Comparison of ENCODE assay signal across 9 mouse cellular contexts in the genomic region with DNA sequence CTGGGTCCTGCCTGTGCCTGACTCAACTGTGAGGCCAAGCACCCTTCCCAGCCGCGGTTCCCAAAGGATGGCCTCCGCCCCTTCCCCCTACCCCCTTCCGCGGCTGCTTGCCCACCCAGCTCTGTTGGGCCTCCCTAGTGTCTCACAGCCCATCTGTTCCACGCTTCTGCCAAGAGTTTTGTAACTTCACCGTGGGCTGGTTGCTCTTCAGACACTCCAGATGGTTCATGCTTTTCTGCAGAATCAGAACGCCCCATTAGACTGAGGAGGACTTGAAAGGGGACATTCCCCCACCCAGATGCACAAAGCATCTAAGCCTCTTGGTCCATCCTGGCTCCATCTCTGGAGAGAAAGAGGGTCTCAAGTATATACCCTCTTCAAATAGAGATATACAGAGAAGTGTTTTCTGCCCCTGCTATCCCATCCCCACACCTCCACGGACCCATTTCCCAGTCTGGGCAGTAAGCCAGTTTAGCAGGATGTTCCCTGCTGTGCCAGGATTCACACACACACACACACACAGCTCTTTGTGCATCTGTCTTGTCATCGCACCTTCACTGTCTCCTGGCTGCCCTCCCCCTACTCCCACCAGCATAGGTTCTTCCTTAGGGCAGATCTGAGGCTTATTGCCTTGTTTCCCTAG. TPM values are rescaled to one million over a fixed set of nuclear protein-coding genes. Genes with fewer than 3 reads are reported as not detected.
A peak's percentile ranks its signal among the peaks of the same experiment; 100 is the strongest.
DNase-seq lines count a peak whose midpoint lies in the region; ATAC-seq lines count a peak whose summit lies in the region.
"Had no signal": no experiment of that assay in that cellular context is flagged by ENCODE, and none has a peak within 500 bp of the region (broad histone marks: within the 10 kb centered on the region; RNA-seq: fewer than 3 reads in every experiment).

No protein-coding gene starts in this region.

- no peak for DNase-seq in midbrain, embryonic 14.5 days
- peak; percentile 47 for DNase-seq in heart, postnatal 25 days (ENCODE audit: low spot score)
- DNase-seq in embryo, embryonic 9.5 days (ENCODE audit: extremely low spot score) = no peak
- no peak for DNase-seq in kidney, adult 18-20 months
- no peak for DNase-seq in adrenal gland, postnatal 14 days

- H3K9ac ChIP-seq in midbrain, embryonic 13.5 days (replicated peaks) = no peak overlapping the region
- no peak overlapping the region for H3K9ac ChIP-seq in midbrain, embryonic 14.5 days (replicated peaks; ENCODE audit: low read length)
- no peak overlapping the region for H3K9ac ChIP-seq in forebrain, embryonic 12.5 days
- no peak overlapping the region for H3K9ac ChIP-seq in lung, embryonic 16.5 days (ENCODE audit: low read length)
- H3K9ac ChIP-seq: liver, embryonic 14.5 days had no signal

- no peak overlapping the region for H3K4me2 ChIP-seq in midbrain, embryonic 13.5 days (replicated peaks)
- no peak overlapping the region for H3K4me2 ChIP-seq in midbrain, embryonic 14.5 days (ENCODE audit: low read length)
- H3K4me2 ChIP-seq in forebrain, embryonic 12.5 days = no peak overlapping the region
- H3K4me2 ChIP-seq in lung, embryonic 16.5 days (ENCODE audit: low read depth, low read length) = no peak overlapping the region

- ATAC-seq in midbrain, embryonic 13.5 days = peak; percentile 53; the same call in 1 of the 2 replicates
- ATAC-seq in midbrain, embryonic 14.5 days (ENCODE audit: low FRiP score, low TSS enrichment) = no peak
- peak; percentile 27; the same call in 1 of the 2 replicates for ATAC-seq in forebrain, embryonic 12.5 days (ENCODE audit: low FRiP score)
- ATAC-seq in lung, embryonic 16.5 days (ENCODE audit: low read depth) = peak; percentile 75

- H3K4me1 ChIP-seq in midbrain, embryonic 13.5 days (replicated peaks) = 0 out of 2 replicates have a peak, but pooled peaks cover 3% of the 10 kb centered on the region
- no peaks in the 10 kb centered on the region for H3K4me1 ChIP-seq in midbrain, embryonic 14.5 days (ENCODE audit: control insufficient read depth, insufficient read depth, low read length)
- H3K4me1 ChIP-seq in forebrain, embryonic 12.5 days = peaks cover 2% of the 10 kb centered on the region; the same call in 1 of the 2 replicates
- peaks cover 6% of the 10 kb centered on the region for H3K4me1 ChIP-seq in lung, embryonic 16.5 days (replicated peaks; ENCODE audit: control insufficient read depth, insufficient read depth, low read length)

- no peak overlapping the region for H3K27ac ChIP-seq in midbrain, embryonic 13.5 days
- H3K27ac ChIP-seq in midbrain, embryonic 14.5 days (replicated peaks; ENCODE audit: low read depth, low read length) = no peak overlapping the region
- H3K27ac ChIP-seq in forebrain, embryonic 12.5 days = peak overlapping the region; percentile 26; the same call in 1 of the 2 replicates
- H3K27ac ChIP-seq in lung, embryonic 16.5 days (ENCODE audit: low read length) = no peak overlapping the region
- H3K27ac ChIP-seq: liver, embryonic 14.5 days had no signal

- H3K36me3 ChIP-seq in midbrain, embryonic 13.5 days = peaks cover 14% of the 10 kb centered on the region
- peaks cover 7% of the 10 kb centered on the region; the same call in 1 of the 2 replicates for H3K36me3 ChIP-seq in midbrain, embryonic 14.5 days (ENCODE audit: control insufficient read depth, insufficient read depth, low read length)
- H3K36me3 ChIP-seq in forebrain, embryonic 12.5 days (replicated peaks) = no peaks in the 10 kb centered on the region
- no peaks in the 10 kb centered on the region for H3K36me3 ChIP-seq in lung, embryonic 16.5 days (ENCODE audit: control insufficient read depth, insufficient read depth, low read length)

- no peak overlapping the region for H3K4me3 ChIP-seq in midbrain, embryonic 13.5 days (replicated peaks)
- H3K4me3 ChIP-seq in midbrain, embryonic 14.5 days (replicated peaks; ENCODE audit: low read depth, low read length) = no peak overlapping the region
- H3K4me3 ChIP-seq in forebrain, embryonic 12.5 days (replicated peaks) = no peak overlapping the region
- H3K4me3 ChIP-seq in lung, embryonic 16.5 days (ENCODE audit: low read length) = no peak overlapping the region

- intact Hi-C loops in heart, postnatal 25 days (cut with DNase I) = no loop called here

- H3K9me3 ChIP-seq in midbrain, embryonic 13.5 days = no peaks in the 10 kb centered on the region
- no peaks in the 10 kb centered on the region for H3K9me3 ChIP-seq in midbrain, embryonic 14.5 days (ENCODE audit: control insufficient read depth, low read length)
- no peaks in the 10 kb centered on the region for H3K9me3 ChIP-seq in forebrain, embryonic 12.5 days
- H3K9me3 ChIP-seq in lung, embryonic 16.5 days (ENCODE audit: control insufficient read depth, low read length) = no peaks in the 10 kb centered on the region

- H3K27me3 ChIP-seq in midbrain, embryonic 13.5 days = no peaks in the 10 kb centered on the region
- H3K27me3 ChIP-seq in midbrain, embryonic 14.5 days (ENCODE audit: control insufficient read depth, insufficient read depth, low read length) = no peaks in the 10 kb centered on the region
- H3K27me3 ChIP-seq in forebrain, embryonic 12.5 days = no peaks in the 10 kb centered on the region
- no peaks in the 10 kb centered on the region for H3K27me3 ChIP-seq in lung, embryonic 16.5 days (ENCODE audit: control insufficient read depth, insufficient read depth, low read depth, low read length)

- 65% methylated on average over 10 of the region's 10 CpGs for WGBS in midbrain, embryonic 13.5 days
- WGBS in midbrain, embryonic 14.5 days = 66% methylated on average over 10 of the region's 10 CpGs
- WGBS in forebrain, embryonic 12.5 days = 70% methylated on average over 10 of the region's 10 CpGs
- WGBS in lung, embryonic 16.5 days = 39% methylated on average over 10 of the region's 10 CpGs

RNA-seq across cellular contexts. Expression of a gene that starts 13.2 kb away (rescaled TPM):
- polyA plus RNA-seq in midbrain, embryonic 13.5 days (2015; fragmentation: Nextera tagmentation; extraction: Ambion mirVana) = 6.9 and 8.3 TPM in 2 replicates
- 6.1 and 8.5 TPM in 2 replicates for polyA plus RNA-seq in midbrain, embryonic 14.5 days (2014; fragmentation: Nextera tagmentation; extraction: Ambion mirVana)
- polyA plus RNA-seq in forebrain, embryonic 12.5 days (2016; fragmentation: Nextera tagmentation; extraction: Ambion mirVana) = 4.3 and 5.2 TPM in 2 replicates
- total RNA-seq in heart, postnatal 25 days (2021) = 1 to 10 TPM; 3.6 to 4.0 TPM
- polyA plus RNA-seq in lung, embryonic 16.5 days (2015; fragmentation: Nextera tagmentation; extraction: Ambion mirVana) = 5.5 and 5.8 TPM in 2 replicates
- 5.7 and 5.8 TPM in 2 replicates for total RNA-seq in adrenal gland, postnatal 14 days (2021)

RNA-seq across cellular contexts. Expression of a gene that starts 13.5 kb away (rescaled TPM):
- 2.6 and 2.8 TPM in 2 replicates for polyA plus RNA-seq in midbrain, embryonic 13.5 days (2015; fragmentation: Nextera tagmentation; extraction: Ambion mirVana)
- polyA plus RNA-seq in midbrain, embryonic 14.5 days (2014; fragmentation: Nextera tagmentation; extraction: Ambion mirVana) = 3.9 and 4.4 TPM in 2 replicates
- 3.0 and 3.3 TPM in 2 replicates for polyA plus RNA-seq in forebrain, embryonic 12.5 days (2016; fragmentation: Nextera tagmentation; extraction: Ambion mirVana)
- total RNA-seq in heart, postnatal 25 days (2021) = under 1 TPM; 0.61 to 0.65 TPM
- polyA plus RNA-seq in lung, embryonic 16.5 days (2015; fragmentation: Nextera tagmentation; extraction: Ambion mirVana) = 1.2 and 1.4 TPM in 2 replicates
- 5.9 and 7.2 TPM in 2 replicates for total RNA-seq in adrenal gland, postnatal 14 days (2021)

RNA-seq across cellular contexts. Expression of a gene that starts 26.1 kb away (rescaled TPM):
- 19.5 and 22.2 TPM in 2 replicates for polyA plus RNA-seq in midbrain, embryonic 13.5 days (2015; fragmentation: Nextera tagmentation; extraction: Ambion mirVana)
- 9.4 and 10.8 TPM in 2 replicates for polyA plus RNA-seq in midbrain, embryonic 14.5 days (2014; fragmentation: Nextera tagmentation; extraction: Ambion mirVana)
- polyA plus RNA-seq in forebrain, embryonic 12.5 days (2016; fragmentation: Nextera tagmentation; extraction: Ambion mirVana) = 35.4 and 36.4 TPM in 2 replicates
- total RNA-seq in heart, postnatal 25 days (2021) = 1 to 10 TPM; 4.8 to 5.4 TPM
- 42.4 and 44.3 TPM in 2 replicates for polyA plus RNA-seq in lung, embryonic 16.5 days (2015; fragmentation: Nextera tagmentation; extraction: Ambion mirVana)
- 16.3 and 18.0 TPM in 2 replicates for total RNA-seq in adrenal gland, postnatal 14 days (2021)

RNA-seq across cellular contexts. Expression of a gene that starts 54.5 kb away (rescaled TPM):
- 395 and 403 TPM in 2 replicates for polyA plus RNA-seq in midbrain, embryonic 13.5 days (2015; fragmentation: Nextera tagmentation; extraction: Ambion mirVana)
- 450 and 544 TPM in 2 replicates for polyA plus RNA-seq in midbrain, embryonic 14.5 days (2014; fragmentation: Nextera tagmentation; extraction: Ambion mirVana)
- 392 and 393 TPM in 2 replicates for polyA plus RNA-seq in forebrain, embryonic 12.5 days (2016; fragmentation: Nextera tagmentation; extraction: Ambion mirVana)
- total RNA-seq in heart, postnatal 25 days (2021) = 100 to 1,000 TPM; 521 to 565 TPM
- 350 and 370 TPM in 2 replicates for polyA plus RNA-seq in lung, embryonic 16.5 days (2015; fragmentation: Nextera tagmentation; extraction: Ambion mirVana)
- total RNA-seq in adrenal gland, postnatal 14 days (2021) = 443 and 493 TPM in 2 replicates
